Mouse (Mus musculus) olfactory bulb, adult 2 months (tissue): ENCODE measurements around the gene Tmem44.

Experiments
- CTCF ChIP-seq: fragments of 200-500 bp; IDR thresholded peaks from 2 replicates; pipeline ENCODE4 v1.5.1; 2012; ENCODE audit warnings: low read depth, mild to moderate bottlenecking, low read length, moderate library complexity; ENCODE audit not compliant: insufficient read depth
- POLR2A ChIP-seq: fragments of 200-500 bp; IDR thresholded peaks from 2 replicates; pipeline ENCODE4 v1.6.1; 2012; ENCODE audit warnings: mild to moderate bottlenecking, low read depth, low read length, moderate library complexity; ENCODE audit not compliant: insufficient read depth

DNA sequence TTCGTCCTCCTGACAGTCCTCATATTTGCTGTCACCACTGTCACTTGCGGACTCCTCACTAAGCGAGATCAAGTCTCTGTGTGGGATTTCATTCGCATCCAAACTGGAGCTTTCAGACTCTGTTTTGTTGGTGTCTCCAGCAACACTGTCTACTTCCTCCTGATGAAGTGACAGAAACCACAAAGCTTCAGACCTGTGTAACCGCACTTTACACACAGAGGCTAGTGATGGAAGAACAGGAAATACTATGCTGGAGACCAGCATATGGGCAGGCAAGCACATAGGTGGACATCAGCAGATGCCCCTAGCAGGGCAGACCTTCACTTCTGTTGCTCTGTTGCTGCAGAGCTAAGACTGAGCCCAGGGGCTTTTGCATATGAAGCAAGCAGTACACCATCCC lies 20.7 kb upstream of the Tmem44 start:
- TF ChIP-seq POLR2A = no peak
- no peak for TF ChIP-seq CTCF
